Mouse (Mus musculus): ENCODE measurements around the gene Dmac2. TPM values are rescaled to one million over a fixed set of nuclear protein-coding genes. Genes with fewer than 3 reads are reported as not detected.

The Dmac2 gene
- total RNA-seq, 2 experiments from 2014 or later, result 51.0 to 55.7 TPM

- no peak for TF ChIP-seq CTCF (IDR thresholded peaks at IDR 0.05)
- intact Hi-C loops (cut with DNase I), result no loop called here
- Histone ChIP-seq H3K27ac (peak overlapping the region; percentile 90), H3K4me3 (peak overlapping the region; percentile 67)
- DNase-seq (ENCODE audit: extremely low spot score in 1 of 2, low spot score in 2 of 2), result no peak
Observed at GRCm38 (mm10) chr7:25619722-25619991, 443 bp downstream of the Dmac2 start.

- TF ChIP-seq CTCF (IDR thresholded peaks at IDR 0.05), result no peak
- peak in 1 of 2 experiments; percentile 10 for DNase-seq (ENCODE audit: extremely low spot score in 1 of 2, low spot score in 2 of 2)
- Histone ChIP-seq H3K27ac (peak overlapping the region; percentile 90; the same call in 1 of the 2 replicates), H3K4me3 (peak overlapping the region; percentile 67)
- intact Hi-C loops (cut with DNase I), result no loop called here
Observed at GRCm38 (mm10) chr7:25620101-25620500, 887 bp downstream of the Dmac2 start.

GRCm38 (mm10) chr7:25620751-25621150 is 1.5 kb downstream of the Dmac2 start:
- TF ChIP-seq CTCF (IDR thresholded peaks at IDR 0.05), result no peak
- DNase-seq (ENCODE audit: extremely low spot score in 1 of 2, low spot score in 2 of 2), result no peak
- intact Hi-C loops (cut with DNase I), result no loop called here
- Histone ChIP-seq H3K27ac (no peak overlapping the region), H3K4me3 (no peak overlapping the region)

DNA sequence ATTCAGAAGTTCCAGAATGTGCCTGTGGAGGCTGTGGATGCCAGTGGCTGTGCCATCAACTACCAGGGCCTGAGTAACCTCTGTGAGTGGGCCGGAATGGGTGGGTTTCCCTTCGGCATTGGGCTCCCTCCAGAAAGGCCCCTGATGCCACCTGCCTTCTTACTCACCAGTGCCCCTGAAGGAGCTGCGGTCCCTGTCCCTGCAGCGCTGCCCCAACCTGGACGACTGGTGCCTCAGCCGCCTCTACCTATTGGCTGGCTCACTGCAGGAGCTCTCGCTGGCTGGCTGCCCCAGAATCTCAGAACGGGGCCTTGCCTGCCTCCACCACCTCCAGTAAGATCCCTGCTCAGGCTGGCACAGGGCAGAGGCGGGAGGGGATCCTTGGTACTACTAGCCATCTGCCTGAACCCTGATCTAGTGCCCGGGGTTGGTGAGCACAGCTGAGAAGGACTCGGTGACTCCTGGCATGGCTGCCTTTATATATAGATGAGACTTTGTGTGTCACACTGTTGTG is 4.7 kb downstream of the Dmac2 start:
- no peak for DNase-seq (ENCODE audit: extremely low spot score in 1 of 2, low spot score in 2 of 2)
- intact Hi-C loops (cut with DNase I), result loop anchor here (2.0 kb wide), 1 partner anchor 95 kb away; the partner anchor contains the start of gene Ccdc97
- TF ChIP-seq CTCF (IDR thresholded peaks at IDR 0.05), result no peak
- Histone ChIP-seq H3K4me3 (no peak overlapping the region), H3K27ac (no peak overlapping the region)

DNA sequence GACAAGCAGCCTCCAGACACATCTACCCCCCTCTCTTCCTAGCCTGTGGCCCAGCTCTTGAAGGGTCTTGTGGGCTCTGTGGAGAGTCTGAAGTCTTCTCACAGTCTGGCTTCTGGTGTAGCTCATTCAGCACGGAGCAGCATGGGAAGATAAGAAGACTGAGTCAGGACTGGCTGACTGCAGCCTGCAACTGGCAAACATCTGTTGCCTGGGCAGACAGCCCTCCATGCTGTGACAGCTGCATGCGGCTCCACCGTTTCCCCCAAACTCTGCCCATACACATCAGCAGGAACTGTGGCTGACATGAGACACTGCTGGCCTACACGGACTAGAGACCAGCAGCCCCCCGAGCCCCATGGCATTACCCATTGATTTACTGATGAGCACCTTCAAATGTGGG is 5.6 kb downstream of the Dmac2 start:
- TF ChIP-seq CTCF (IDR thresholded peaks at IDR 0.05), result no peak
- no peak for DNase-seq (ENCODE audit: extremely low spot score in 1 of 2, low spot score in 2 of 2)
- no peak overlapping the region for H3K4me3 ChIP-seq
- intact Hi-C loops (cut with DNase I), result loop anchor here (2.0 kb wide), 1 partner anchor 94 kb away; the partner anchor contains the start of gene Ccdc97
- H3K27ac ChIP-seq, result no peak overlapping the region

DNA sequence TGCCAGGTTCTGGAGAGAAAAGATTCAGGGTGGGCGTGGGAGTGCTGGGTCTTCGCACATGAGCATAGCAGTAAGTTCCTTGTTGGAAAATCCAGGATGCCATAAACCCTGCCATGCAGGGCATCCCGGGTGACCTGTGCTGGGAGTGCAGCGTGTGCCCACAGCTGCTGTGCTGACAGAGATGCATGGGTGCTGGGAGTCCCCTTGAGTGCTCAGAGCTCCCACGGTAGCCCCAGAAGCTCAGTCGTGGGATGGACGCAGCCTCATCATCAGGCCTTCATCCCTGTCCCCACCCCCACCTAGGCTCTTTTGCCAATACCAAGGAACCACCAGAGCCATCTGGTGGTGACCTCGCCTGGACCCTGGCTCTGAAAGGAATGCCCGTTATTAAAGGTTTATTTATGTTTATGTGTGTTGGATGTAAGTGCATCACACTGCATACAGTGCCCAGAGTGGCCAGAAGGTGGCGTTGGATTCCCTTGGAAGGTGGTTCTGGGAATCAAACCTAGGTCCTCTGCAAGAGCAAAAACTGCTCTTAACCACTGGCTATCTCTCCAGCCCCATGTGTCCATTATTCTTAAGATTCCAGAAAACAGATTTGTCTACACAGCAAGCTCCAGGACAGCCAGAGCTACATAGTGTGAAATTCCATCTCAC is 6.5 kb downstream of the Dmac2 start:
- no peak for DNase-seq (ENCODE audit: extremely low spot score in 1 of 2, low spot score in 2 of 2)
- Histone ChIP-seq H3K27ac (no peak overlapping the region), H3K4me3 (no peak overlapping the region)
- intact Hi-C loops (cut with DNase I), result loop anchor here (2.0 kb wide), 1 partner anchor 93 kb away; the partner anchor contains the start of gene Ccdc97
- peak; percentile 44 for TF ChIP-seq CTCF (IDR thresholded peaks at IDR 0.05)

DNA sequence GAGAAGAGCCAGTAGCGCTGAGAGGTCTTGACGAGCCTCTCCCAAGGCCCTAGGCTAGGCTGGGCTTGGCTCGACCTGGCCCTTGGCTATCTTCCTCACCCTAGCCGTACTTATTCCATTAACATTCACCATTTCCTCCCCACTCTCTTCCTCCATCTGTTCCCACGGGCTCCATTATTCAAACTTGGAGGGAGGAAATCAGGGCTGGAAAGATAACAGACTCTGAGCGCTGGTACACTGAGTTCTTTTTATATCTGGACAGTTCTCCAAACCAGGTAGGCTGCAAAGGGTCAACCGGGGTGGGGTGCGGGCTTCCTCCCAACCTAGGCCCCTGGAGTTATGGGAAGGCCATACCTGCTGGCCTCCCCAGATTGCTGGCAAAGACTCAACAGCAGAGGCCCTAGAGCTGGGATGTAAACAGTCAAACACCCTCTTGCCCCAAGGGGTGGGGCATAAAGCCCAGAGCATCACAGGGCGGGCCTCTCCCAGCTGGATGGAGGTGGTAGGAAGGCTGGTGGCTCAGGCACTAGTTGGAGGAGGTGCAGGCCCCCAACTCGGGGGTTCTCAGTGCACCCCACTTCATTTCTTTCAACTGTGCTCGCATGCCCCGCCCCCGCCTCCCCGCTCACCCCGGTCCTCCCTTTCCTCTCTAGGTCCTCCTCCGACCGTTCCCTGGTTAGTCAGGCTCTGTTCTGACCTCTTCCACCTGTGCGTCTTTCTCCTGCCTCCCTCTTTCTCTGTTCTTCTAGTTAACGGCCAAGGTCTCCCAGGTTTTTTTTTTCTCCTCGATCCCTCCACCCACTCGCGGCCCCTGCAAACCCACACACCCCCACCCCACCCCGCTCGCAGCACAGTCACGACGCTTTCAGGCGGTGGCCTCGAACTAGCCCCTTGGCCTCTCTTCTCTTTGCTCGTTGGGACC is 7.6 kb downstream of the Dmac2 start, which contains the start of gene B3gnt8:
TSS of gene B3gnt8 (plus strand) at position 146 of the 922 bp plus-strand sequence.
- H3K4me3 ChIP-seq, result peak within 1 kb of the TSS; percentile 1
- no peak for DNase-seq (ENCODE audit: extremely low spot score in 1 of 2, low spot score in 2 of 2)
- intact Hi-C loops (cut with DNase I), result no loop called here
- H3K27ac ChIP-seq, result peak within 1 kb of the TSS; percentile 7; the same call in 1 of the 2 replicates
- TF ChIP-seq CTCF (IDR thresholded peaks at IDR 0.05), result no peak

- intact Hi-C loops (cut with DNase I), result no loop called here
- DNase-seq (ENCODE audit: extremely low spot score in 1 of 2, low spot score in 2 of 2), result no peak
- Histone ChIP-seq H3K4me3 (peak overlapping the region; percentile 1), H3K27ac (no peak overlapping the region)
- TF ChIP-seq CTCF (IDR thresholded peaks at IDR 0.05), result no peak
Observed at GRCm38 (mm10) chr7:25627431-25628322, 8.5 kb downstream of the Dmac2 start.

GRCm38 (mm10) chr7:25628323-25628620 is 9.1 kb downstream of the Dmac2 start:
- intact Hi-C loops (cut with DNase I), result no loop called here
- Histone ChIP-seq H3K27ac (no peak overlapping the region), H3K4me3 (no peak overlapping the region)
- DNase-seq (ENCODE audit: extremely low spot score in 1 of 2, low spot score in 2 of 2), result no peak
- no peak for TF ChIP-seq CTCF (IDR thresholded peaks at IDR 0.05)

- no peak overlapping the region for H3K4me3 ChIP-seq
- intact Hi-C loops (cut with DNase I), result no loop called here
- no peak for DNase-seq (ENCODE audit: extremely low spot score in 1 of 2, low spot score in 2 of 2)
- TF ChIP-seq CTCF (IDR thresholded peaks at IDR 0.05), result no peak
- no peak overlapping the region for H3K27ac ChIP-seq
Observed at GRCm38 (mm10) chr7:25632679-25633078, 13.5 kb downstream of the Dmac2 start.

DNA sequence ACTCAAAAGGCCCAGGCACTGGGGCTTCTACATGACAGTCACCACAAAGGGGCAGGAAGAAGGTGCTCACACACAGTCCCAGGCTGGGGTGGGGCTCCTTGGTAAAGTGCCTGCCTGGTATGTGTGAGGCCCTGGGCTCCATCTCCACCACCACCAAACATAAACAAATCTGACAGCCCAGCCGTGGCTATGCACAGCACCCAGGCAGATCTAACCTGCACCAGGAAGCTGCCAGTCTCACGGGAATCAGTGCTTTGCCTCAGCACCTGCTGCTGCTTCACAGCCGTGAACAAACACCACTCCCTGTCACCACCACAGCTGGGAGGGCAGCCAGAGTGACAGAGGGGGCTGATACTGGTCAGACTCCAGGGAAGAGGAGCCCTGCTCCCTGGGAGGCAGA is 17.2 kb downstream of the Dmac2 start:
- intact Hi-C loops (cut with DNase I), result no loop called here
- H3K4me3 ChIP-seq, result no peak overlapping the region
- DNase-seq (ENCODE audit: extremely low spot score in 1 of 2, low spot score in 2 of 2), result no peak
- no peak overlapping the region for H3K27ac ChIP-seq
- no peak for TF ChIP-seq CTCF (IDR thresholded peaks at IDR 0.05)
